Mouse (Mus musculus) common myeloid progenitor, adult 5-6 weeks (primary cell): ENCODE data around the gene Rora. TPM values are rescaled to one million over a fixed set of nuclear protein-coding genes. Genes with fewer than 3 reads are reported as not detected.
A peak's percentile ranks its signal among the peaks of the same experiment; 100 is the strongest.

Experiments used
- ATAC-seq: replicated peaks from 2 replicates; pipeline ENCODE4 v1.8.0; 2016; ENCODE audit warnings: low read depth, mild to moderate bottlenecking, moderate TSS enrichment, inconsistent platforms; ENCODE audit not compliant: poor library complexity, severe bottlenecking
- total RNA-seq: library from RNA; stranded (forward); fragments of 200-1000, 187-1606 nt; gene quantifications from 2 replicates; pipeline ENCODE4 v1.2.3, GENCODE M21; 2017

Gene Rora
- total RNA-seq, 1 experiment from 2014 or later: 1.1 TPM

GRCm38 (mm10) chr9:69165096-69165836 is 511.7 kb downstream of the Rora start:
- peak; percentile 80 for ATAC-seq

GRCm38 (mm10) chr9:69174061-69174460 is 520.5 kb downstream of the Rora start:
- ATAC-seq: peak; percentile 83

- no peak for ATAC-seq
These were observed 521.0 kb downstream of the Rora start for GRCm38 (mm10) chr9:69174527-69175116.

- ATAC-seq: no peak
These were observed 523.4 kb downstream of the Rora start for GRCm38 (mm10) chr9:69176988-69177387.

- ATAC-seq: no peak
These were observed 525.6 kb downstream of the Rora start for GRCm38 (mm10) chr9:69179224-69179623.

- no peak for ATAC-seq
These were observed 527.4 kb downstream of the Rora start for GRCm38 (mm10) chr9:69180961-69181360.

- ATAC-seq: no peak
These were observed 527.8 kb downstream of the Rora start for GRCm38 (mm10) chr9:69181411-69181810.

GRCm38 (mm10) chr9:69183888-69184287 is 530.3 kb downstream of the Rora start:
- ATAC-seq: no peak

- ATAC-seq: no peak
These were observed 537.1 kb downstream of the Rora start for GRCm38 (mm10) chr9:69190726-69191125.

- ATAC-seq: no peak
These were observed 538.9 kb downstream of the Rora start for GRCm38 (mm10) chr9:69192446-69192845.

- peak; percentile 89 for ATAC-seq
These were observed 541.3 kb downstream of the Rora start for GRCm38 (mm10) chr9:69194638-69195605.

- ATAC-seq: no peak
These were observed 560.2 kb downstream of the Rora start for GRCm38 (mm10) chr9:69213796-69214195.

GRCm38 (mm10) chr9:69224841-69225240 is 571.3 kb downstream of the Rora start:
- no peak for ATAC-seq

GRCm38 (mm10) chr9:69226424-69226823 is 572.8 kb downstream of the Rora start:
- ATAC-seq: no peak

GRCm38 (mm10) chr9:69227806-69228205 is 574.2 kb downstream of the Rora start:
- no peak for ATAC-seq

- ATAC-seq: no peak
These were observed 576.3 kb downstream of the Rora start for GRCm38 (mm10) chr9:69229935-69230334.

GRCm38 (mm10) chr9:69234526-69234925 is 580.9 kb downstream of the Rora start:
- ATAC-seq: no peak

GRCm38 (mm10) chr9:69237316-69237715 is 583.7 kb downstream of the Rora start:
- ATAC-seq: peak; percentile 29; the same call in 1 of the 2 replicates

- ATAC-seq: no peak
These were observed 589.0 kb downstream of the Rora start for GRCm38 (mm10) chr9:69242538-69242937.

- ATAC-seq: no peak
These were observed 590.0 kb downstream of the Rora start for GRCm38 (mm10) chr9:69243626-69244025.

- no peak for ATAC-seq
These were observed 592.6 kb downstream of the Rora start for GRCm38 (mm10) chr9:69246225-69246624.
